Mouse (Mus musculus): ENCODE measurements at regions not wholly inside any gene's neighbourhood (a gene's known extent, or its start where the extent isn't known, plus 50 kb on each side); places are given as distances from the start of the nearest gene placed in this dataset.

- DNase-seq (ENCODE audit: low spot score), result no peak
Measured at GRCm38 (mm10) chr1:72108678-72109077, 103.4 kb downstream of the Mreg start.

DNA sequence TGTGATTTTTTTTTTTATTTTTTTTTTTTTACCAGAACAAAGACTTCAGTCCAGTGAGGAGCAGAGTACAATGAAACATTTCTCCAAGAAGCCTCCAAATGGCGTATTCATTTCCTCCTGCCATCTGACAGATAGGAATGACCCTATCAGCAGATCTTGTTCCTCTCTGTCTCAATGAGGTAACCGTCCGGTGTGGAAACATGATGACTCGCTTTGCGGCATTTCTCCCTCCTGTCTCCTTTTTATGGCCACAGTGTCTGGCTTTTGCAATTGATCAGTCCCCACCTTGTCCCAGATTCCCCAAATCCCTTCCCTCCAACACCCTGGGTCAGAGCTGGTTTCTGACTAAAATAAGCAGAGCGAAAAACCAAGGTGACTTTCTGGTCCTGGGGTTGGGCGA lies 105.0 kb downstream of the Mreg start:
- DNase-seq (ENCODE audit: low spot score), result no peak

DNA sequence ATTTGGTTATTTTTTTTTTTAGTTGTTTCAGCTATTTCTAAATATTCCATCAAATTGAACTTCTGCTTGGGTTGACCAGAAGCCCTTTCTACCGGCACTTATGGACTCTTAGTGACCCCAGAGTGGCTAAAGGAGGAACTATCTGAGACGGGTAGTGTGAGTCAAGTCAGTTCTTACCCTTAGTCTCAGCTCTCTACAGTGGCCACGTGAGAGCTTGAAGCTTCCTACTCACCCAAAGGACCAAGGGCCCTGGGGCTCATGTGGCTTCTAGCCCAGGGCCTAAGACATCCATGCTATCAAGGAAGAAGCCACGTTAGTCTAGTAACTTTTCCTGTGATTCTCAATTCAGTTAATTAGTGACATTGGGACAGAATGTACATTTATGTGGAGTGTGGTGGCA lies 105.5 kb downstream of the Mreg start:
- no peak for DNase-seq (ENCODE audit: low spot score)

DNA sequence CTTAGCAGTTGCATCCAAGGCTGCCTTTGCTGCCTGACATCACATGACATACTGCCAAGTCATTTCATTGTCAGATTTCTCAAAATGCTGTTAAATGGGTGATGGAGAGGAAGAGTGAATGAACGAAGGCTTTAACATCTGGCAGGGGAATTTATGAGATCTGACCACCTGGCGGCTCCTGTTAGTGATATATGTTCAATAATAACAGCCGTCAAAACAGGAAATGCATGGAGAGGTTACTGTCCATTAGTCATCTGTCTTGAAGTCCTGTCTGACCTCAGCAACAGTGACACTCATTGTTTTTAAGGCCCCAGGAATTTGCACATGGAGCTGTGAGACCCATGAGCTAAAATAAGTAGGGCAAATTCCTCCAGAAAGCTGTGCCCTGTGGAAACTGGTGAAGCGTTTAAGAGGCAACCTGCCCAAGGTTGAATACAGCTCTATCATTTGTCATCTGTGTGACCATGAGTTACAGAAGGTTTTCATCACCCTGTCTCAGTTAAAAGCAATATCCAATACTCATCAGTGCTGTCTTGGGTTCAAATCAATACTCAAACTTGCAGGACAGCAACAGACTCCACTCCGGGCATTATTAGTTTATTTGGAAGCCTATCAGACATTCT lies 106.6 kb downstream of the Mreg start:
- DNase-seq (ENCODE audit: low spot score), result no peak

GRCm38 (mm10) chr1:72103962-72104361 lies 108.1 kb downstream of the Mreg start:
- DNase-seq (ENCODE audit: low spot score), result no peak

GRCm38 (mm10) chr1:72103387-72103786 lies 108.7 kb downstream of the Mreg start:
- no peak for DNase-seq (ENCODE audit: low spot score)

DNA sequence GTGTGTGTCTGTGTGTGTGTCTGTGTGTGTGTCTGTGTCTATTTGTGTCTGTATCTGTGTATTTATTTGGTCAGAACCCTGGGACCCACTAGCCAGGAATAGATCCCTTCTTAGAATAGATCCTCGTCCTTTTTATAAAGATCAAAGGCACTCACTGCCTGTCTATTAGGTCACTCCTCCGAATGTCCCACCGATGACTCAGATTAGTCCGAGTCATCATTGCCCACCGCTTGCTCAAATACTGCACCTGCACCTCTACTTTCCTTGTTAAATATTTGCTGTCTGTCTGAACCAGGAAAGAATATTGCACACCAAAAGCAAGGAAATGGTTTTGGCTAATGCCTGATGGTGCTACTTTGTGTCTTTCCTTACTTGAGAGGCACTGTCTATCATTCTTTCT lies 112.7 kb downstream of the Mreg start:
- DNase-seq (ENCODE audit: low spot score), result no peak

- DNase-seq (ENCODE audit: low spot score), result no peak
Measured at GRCm38 (mm10) chr1:72091344-72091743, 120.8 kb downstream of the Mreg start.

DNA sequence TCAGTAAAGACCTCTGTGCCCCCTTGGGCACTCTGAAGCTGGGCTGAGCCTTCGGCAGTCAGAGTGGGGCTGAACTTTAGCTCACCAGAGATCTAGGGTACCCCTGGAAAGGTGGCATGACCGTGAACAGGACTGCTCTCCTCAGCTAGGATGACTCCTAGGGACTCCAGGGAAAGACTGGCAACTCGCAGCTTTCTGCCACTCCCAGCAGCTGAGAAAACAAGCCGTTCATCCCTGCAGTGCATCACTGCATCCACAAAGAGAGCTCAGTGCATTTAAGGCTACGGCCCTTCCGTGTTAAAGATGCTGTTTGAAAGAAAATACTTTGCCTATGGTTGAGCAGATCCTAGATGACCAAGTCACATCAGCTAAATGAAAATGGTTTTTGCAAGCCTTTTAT lies 126.4 kb downstream of the Mreg start:
- no peak for DNase-seq (ENCODE audit: low spot score)

DNA sequence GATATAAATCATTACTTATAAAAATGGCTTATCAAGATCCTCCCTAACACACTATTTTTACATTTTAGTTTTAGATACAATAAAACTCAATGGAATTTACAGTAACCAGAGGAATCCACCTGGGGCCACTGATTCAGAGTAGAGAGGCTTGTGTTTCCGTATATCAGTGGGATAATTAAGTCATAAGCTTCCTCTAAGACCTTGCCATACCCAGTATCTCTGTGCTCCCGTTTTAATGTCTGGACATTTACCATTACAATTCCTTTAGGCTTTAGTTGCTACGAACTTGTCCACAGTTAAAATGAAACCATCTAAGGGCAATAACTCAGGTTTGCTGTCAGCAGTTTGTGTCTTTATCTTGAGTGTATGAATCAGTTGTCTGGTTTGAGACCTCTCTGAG lies 127.9 kb downstream of the Mreg start:
- DNase-seq (ENCODE audit: low spot score), result no peak

- DNase-seq (ENCODE audit: low spot score), result no peak
Measured at GRCm38 (mm10) chr1:72082366-72082765, 129.7 kb downstream of the Mreg start.

- DNase-seq (ENCODE audit: low spot score), result no peak
Measured at GRCm38 (mm10) chr1:72081811-72082210, 130.3 kb downstream of the Mreg start.

DNA sequence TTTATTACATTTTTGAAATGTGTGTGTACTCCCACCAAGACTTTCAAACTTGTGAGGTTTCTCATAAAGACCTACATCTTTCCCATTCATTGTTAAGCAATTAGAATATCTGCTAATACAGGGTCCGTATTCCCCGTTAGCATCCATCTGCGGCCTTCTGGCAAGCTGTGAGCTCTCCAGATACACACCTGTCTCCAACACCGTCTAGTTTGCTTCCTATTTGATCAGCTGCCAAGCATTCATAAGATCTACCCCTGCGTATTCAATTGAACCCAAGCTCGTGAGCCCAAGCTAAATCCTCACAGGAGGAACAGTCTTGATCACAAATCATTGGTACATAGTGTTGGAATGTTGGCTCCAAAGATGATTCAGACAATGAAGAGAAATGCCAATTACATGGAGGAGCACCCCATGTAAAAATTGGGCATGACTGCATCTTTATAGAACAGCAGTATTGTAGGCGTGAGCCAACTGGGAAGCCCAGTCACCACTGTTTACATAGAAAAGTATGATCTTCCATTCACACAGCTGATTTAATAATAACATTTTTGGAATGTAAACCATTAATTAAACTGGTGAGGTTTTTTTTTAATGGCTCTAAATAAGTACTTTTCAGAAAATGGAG lies 133.1 kb downstream of the Mreg start:
- no peak for DNase-seq (ENCODE audit: low spot score)

DNA sequence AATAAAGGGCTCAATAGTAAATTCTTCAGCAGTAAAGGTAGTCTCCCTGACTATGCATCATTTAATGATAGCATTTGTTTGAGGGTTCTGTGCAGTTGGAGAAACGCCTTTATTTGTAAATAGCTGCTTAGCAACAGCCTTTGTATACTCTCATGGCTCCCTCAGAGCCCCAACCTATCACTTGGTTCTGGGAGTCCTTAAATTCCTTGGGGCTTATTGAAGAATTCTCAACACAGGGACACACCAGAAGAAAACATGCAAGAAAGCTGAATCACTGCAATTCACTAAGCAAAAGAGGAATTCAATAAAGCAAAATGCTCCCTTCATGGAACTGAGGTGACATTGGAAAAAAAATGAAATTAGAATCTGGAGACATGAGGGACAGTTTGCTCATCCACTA lies 135.8 kb downstream of the Mreg start:
- DNase-seq (ENCODE audit: low spot score), result no peak

- no peak for DNase-seq (ENCODE audit: low spot score)
Measured at GRCm38 (mm10) chr1:72075464-72075863, 136.6 kb downstream of the Mreg start.

GRCm38 (mm10) chr1:72073245-72073644 lies 138.9 kb downstream of the Mreg start:
- no peak for DNase-seq (ENCODE audit: low spot score)

GRCm38 (mm10) chr1:72070489-72070888 lies 141.6 kb downstream of the Mreg start:
- no peak for DNase-seq (ENCODE audit: low spot score)

- no peak for DNase-seq (ENCODE audit: low spot score)
Measured at GRCm38 (mm10) chr1:72069056-72069455, 143.1 kb downstream of the Mreg start.

DNA sequence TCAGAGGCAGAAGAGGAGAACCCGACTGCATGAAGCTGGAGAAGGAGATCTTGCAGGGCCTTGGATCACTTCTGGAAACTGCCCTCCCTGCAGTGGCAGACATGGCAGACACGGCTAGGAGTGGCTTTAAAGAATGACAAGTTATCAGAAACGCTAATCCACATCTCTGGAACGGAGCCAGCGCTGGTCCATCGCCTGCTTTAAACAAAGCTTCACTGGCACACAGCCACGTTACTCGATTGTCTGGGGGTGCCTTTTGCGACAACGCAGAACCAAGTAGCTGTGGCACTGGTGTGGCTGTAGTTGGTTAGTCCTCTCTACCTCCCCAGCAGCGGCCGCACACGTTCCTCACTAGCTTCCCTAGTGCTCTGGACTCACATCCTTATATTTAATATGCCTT lies 147.0 kb downstream of the Mreg start:
- no peak for DNase-seq (ENCODE audit: low spot score)

DNA sequence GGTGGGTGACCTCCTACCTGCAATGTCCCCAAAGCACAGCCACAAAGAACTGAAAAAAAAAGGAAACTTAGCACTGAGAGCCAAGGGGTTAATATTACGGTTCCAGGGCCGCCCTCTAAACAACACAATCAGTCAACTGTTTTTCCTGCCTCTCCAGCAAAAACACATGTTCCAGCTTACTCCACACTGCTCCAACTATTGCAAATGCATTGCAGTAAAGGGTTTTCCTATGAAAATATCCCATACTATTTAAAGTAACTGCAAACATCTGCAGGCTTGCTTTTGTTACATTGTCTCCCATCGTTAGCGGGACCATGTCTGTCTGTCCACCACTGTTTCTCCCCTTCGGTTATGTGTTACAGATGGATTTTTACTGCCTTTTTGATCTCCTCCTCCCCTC lies 151.7 kb downstream of the Mreg start:
- no peak for DNase-seq (ENCODE audit: low spot score)

GRCm38 (mm10) chr1:72058045-72058703 lies 153.9 kb downstream of the Mreg start:
- no peak for DNase-seq (ENCODE audit: low spot score)

DNA sequence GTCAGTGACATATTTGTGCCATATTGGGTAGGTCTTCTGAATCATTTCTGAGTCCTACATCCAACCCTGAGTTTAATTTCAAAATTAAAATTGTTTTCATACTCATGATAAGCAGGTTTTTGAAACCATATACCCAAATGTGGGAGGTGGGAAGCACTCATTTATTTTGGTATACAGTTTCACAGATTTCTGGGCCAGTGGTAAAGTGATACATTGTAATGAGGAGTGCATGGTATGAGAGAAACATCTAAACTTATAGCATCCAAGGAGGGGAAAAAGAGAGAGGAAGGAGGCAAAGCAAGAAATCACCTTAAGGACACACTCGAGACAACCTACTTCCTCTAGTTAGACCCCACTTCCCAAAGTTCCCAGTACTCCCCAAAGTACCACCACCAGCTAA lies 157.6 kb downstream of the Mreg start:
- no peak for DNase-seq (ENCODE audit: low spot score)

DNA sequence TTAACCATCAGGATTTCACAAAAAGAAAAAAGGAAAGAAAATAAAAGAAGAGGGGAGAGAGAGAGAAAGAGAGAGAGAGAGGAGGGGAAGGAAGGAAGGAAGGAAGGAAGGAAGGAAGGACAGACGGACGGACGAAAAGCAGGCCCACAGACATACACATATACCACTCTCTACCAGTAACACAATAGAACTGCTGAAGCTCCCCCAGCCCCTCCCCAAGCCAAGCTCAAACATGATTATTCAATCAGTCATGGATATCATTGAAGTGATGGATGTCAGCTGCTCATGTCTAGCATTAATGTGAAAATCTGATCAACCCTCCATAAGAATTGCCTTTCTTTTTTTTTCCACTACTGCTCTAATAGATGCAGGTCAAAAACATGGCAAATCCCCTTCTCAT lies 161.2 kb downstream of the Mreg start:
- no peak for DNase-seq (ENCODE audit: low spot score)

DNA sequence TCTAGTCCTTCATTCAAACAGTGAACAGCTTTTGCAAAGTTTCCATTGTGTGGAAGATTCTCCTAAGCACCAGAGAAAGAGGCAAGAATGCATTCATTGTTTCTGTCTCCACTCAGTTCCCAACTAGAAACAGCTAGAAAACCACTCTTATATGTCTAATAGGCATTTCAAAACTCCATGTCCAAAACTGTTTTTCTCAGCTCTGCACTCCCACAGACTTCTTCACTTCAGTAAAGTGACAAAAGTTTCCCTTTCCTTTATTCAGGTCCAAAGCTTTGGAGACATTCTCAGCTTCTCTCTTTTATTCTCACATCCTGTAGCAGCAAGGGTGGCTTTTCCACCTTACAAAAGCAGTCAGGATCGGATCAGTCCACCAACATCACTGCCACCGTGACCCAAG lies 166.0 kb downstream of the Mreg start:
- no peak for DNase-seq (ENCODE audit: low spot score)

Measured in retina, embryonic 14.5 days (tissue).